Mouse (Mus musculus): ENCODE results near the gene Efcab2.

DNA sequence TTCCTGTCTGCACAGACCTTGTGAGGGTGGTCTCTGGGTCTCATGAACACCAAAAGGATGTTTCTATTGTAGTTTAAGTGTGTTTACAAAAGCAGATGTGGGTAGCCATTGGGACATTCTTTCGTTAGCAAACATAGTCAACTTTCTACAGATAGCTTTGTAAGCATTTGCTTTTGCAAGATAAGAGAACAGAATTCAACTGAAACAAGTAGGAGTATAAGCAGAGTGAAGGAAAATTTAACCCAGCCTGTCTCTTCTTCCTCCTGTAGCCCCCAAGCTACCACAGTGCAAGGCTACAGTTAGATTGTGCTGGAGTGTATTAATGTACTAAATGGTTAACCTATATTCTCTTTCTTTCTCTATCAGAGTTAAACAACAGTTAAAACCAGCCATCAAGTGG is 49.2 kb downstream of the Efcab2 start:
- no peak for TF ChIP-seq GATA1 (IDR thresholded peaks at IDR 0.05; ENCODE audit: borderline replicate concordance, low read length)
- TF ChIP-seq FLI1 (IDR thresholded peaks at IDR 0.05; ENCODE audit: low read length): no peak

Measured in megakaryocyte, embryonic 14.5 days (primary cell).